In the genomic region with DNA sequence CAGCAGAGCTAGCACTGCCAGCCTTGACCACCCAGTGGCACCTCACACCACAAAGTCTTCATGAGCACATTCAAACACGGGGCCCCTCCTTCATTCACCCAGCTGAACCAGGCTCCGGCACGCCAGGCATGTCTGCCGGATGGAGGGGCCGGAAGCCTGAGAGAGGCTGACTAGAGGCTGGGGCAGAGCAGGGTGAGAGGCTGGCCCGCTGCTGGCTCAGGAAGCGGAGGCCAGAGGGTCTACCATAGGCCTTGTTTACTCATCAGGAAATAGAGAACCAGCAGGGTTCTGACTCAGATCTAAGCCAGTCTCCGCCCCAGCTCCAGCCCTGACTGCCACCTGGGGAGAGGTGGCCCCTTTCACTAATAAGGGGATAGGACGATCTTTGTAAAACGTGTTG, we compare ENCODE assay signal across 8 mouse cellular contexts. TPM values are rescaled to one million over a fixed set of nuclear protein-coding genes. Genes with fewer than 3 reads are reported as not detected.
DNase-seq lines count a peak whose midpoint lies in the region; ATAC-seq and TF ChIP-seq lines count a peak whose summit lies in the region.

No protein-coding gene starts in this region.

- peaks cover 61% of the 10 kb centered on the region for H3K4me1 ChIP-seq in heart, embryonic 12.5 days (replicated peaks)
- peaks cover 7% of the 10 kb centered on the region for H3K4me1 ChIP-seq in lung, postnatal 0 days (ENCODE audit: insufficient read depth, low read depth, low read length)

- TF ChIP-seq CTCF in lung, postnatal 0 days (IDR thresholded peaks at IDR 0.05) = peak; percentile 28; the same call in 1 of the 2 replicates

- no peak overlapping the region for H3K9ac ChIP-seq in heart, embryonic 12.5 days
- no peak overlapping the region for H3K9ac ChIP-seq in lung, postnatal 0 days (replicated peaks; ENCODE audit: low read depth)

- peak overlapping the region; percentile 87 for H3K27ac ChIP-seq in heart, embryonic 12.5 days (ENCODE audit: poor library complexity, severe bottlenecking)
- peak overlapping the region; percentile 80 for H3K27ac ChIP-seq in lung, postnatal 0 days (ENCODE audit: low read length)

- peak; percentile 97 for DNase-seq in 416B (ENCODE audit: low read depth)
- peak; percentile 60 to 75 for DNase-seq in adrenal gland, postnatal 36 days
- peak; percentile 68 for DNase-seq in kidney, adult 9 months
- peak; percentile 74 for DNase-seq in lung, postnatal 0 days (ENCODE audit: low spot score)
- peak; percentile 32 to 52 for DNase-seq in spleen, postnatal 14 days (ENCODE audit: low spot score in 2 of 2)
- no peak for DNase-seq in left cerebral cortex, postnatal 25 days (ENCODE audit: low spot score in 2 of 2)
- DNase-seq in layer of hippocampus, postnatal 36 days = no peak

- peaks cover 32% of the 10 kb centered on the region for H3K27me3 ChIP-seq in heart, embryonic 12.5 days (replicated peaks)
- H3K27me3 ChIP-seq in lung, postnatal 0 days (replicated peaks; ENCODE audit: insufficient read depth, low read length) = no peaks in the 10 kb centered on the region

- TF ChIP-seq EP300 in lung, postnatal 0 days (IDR thresholded peaks at IDR 0.05) = peak; percentile 65; the same call in 1 of the 2 replicates

- whole genome bisulfite sequencing in heart, embryonic 12.5 days = 17% methylated on average over 10 of the region's 10 CpGs
- 12% methylated on average over 10 of the region's 10 CpGs for WGBS in lung, postnatal 0 days

- no peaks in the 10 kb centered on the region for H3K36me3 ChIP-seq in heart, embryonic 12.5 days
- H3K36me3 ChIP-seq in lung, postnatal 0 days (ENCODE audit: insufficient read depth, low read length) = no peaks in the 10 kb centered on the region

- no peaks in the 10 kb centered on the region for H3K9me3 ChIP-seq in heart, embryonic 12.5 days (replicated peaks)
- H3K9me3 ChIP-seq in lung, postnatal 0 days (ENCODE audit: low read length) = no peaks in the 10 kb centered on the region

- intact Hi-C loops in left cerebral cortex, postnatal 25 days (cut with DNase I) = no loop called here

- ATAC-seq in heart, embryonic 12.5 days (ENCODE audit: insufficient number of reproducible peaks, low FRiP score) = peak; percentile 67
- peak; percentile 70 for ATAC-seq in lung, postnatal 0 days

- H3K4me2 ChIP-seq in heart, embryonic 12.5 days = peak overlapping the region; percentile 60
- H3K4me2 ChIP-seq in lung, postnatal 0 days (replicated peaks; ENCODE audit: low read depth, low read length) = peak overlapping the region; percentile 54

- H3K4me3 ChIP-seq in heart, embryonic 12.5 days = peak overlapping the region; percentile 19; the same call in 1 of the 2 replicates
- peak overlapping the region; percentile 15; the same call in 1 of the 2 replicates for H3K4me3 ChIP-seq in lung, postnatal 0 days (ENCODE audit: low read depth, low read length)

RNA-seq across cellular contexts. Expression of a gene that starts 16.7 kb away (rescaled TPM):
- under 1 TPM; 0.66 to 0.72 TPM for total RNA-seq in adrenal gland, postnatal 36 days (2021)
- 0.30 and 0.46 TPM in 2 replicates for polyA plus RNA-seq in heart, embryonic 12.5 days (2016; fragmentation: Nextera tagmentation; extraction: Ambion mirVana)
- 8.9 and 9.3 TPM in 2 replicates for polyA plus RNA-seq in lung, postnatal 0 days (2015; fragmentation: Nextera tagmentation; extraction: Ambion mirVana)
- under 1 TPM; 0.23 to 0.69 TPM for total RNA-seq in left cerebral cortex, postnatal 25 days (2021)
- total RNA-seq in layer of hippocampus, postnatal 36 days (2021) = 1 to 10 TPM in 1 of 2 experiments, under 1 TPM in 1; 0.40 to 1.6 TPM

RNA-seq across cellular contexts. Expression of a gene that starts 29.9 kb away (rescaled TPM):
- total RNA-seq in adrenal gland, postnatal 36 days (2021) = 1 to 10 TPM; 3.8 to 6.8 TPM
- 0.26 and 0.30 TPM in 2 replicates for polyA plus RNA-seq in heart, embryonic 12.5 days (2016; fragmentation: Nextera tagmentation; extraction: Ambion mirVana)
- 4.1 and 4.2 TPM in 2 replicates for polyA plus RNA-seq in lung, postnatal 0 days (2015; fragmentation: Nextera tagmentation; extraction: Ambion mirVana)
- 1 to 10 TPM in 1 of 2 experiments, under 1 TPM in 1; 0.21 to 1.7 TPM for total RNA-seq in left cerebral cortex, postnatal 25 days (2021)
- under 1 TPM in 1 of 2 experiments, not detected in 1; 0.12 TPM for total RNA-seq in layer of hippocampus, postnatal 36 days (2021)

RNA-seq across cellular contexts. Expression of a gene that starts 31.7 kb away (rescaled TPM):
- total RNA-seq in adrenal gland, postnatal 36 days (2021) = under 1 TPM; 0.56 to 0.86 TPM
- polyA plus RNA-seq in heart, embryonic 12.5 days (2016; fragmentation: Nextera tagmentation; extraction: Ambion mirVana) = 0.21 TPM in 1 of 2 replicates, not detected in the other
- 0.02 and 0.12 TPM in 2 replicates for polyA plus RNA-seq in lung, postnatal 0 days (2015; fragmentation: Nextera tagmentation; extraction: Ambion mirVana)
- total RNA-seq in left cerebral cortex, postnatal 25 days (2021) = under 1 TPM; 0.60 to 0.73 TPM
- total RNA-seq in layer of hippocampus, postnatal 36 days (2021) = under 1 TPM; 0.15 TPM

RNA-seq across cellular contexts. Expression of a gene that starts 59.0 kb away (rescaled TPM):
- total RNA-seq in adrenal gland, postnatal 36 days (2021) = 10 to 100 TPM; 20.3 to 30.7 TPM
- polyA plus RNA-seq in heart, embryonic 12.5 days (2016; fragmentation: Nextera tagmentation; extraction: Ambion mirVana) = 15.7 and 16.1 TPM in 2 replicates
- 20.8 and 21.4 TPM in 2 replicates for polyA plus RNA-seq in lung, postnatal 0 days (2015; fragmentation: Nextera tagmentation; extraction: Ambion mirVana)
- 1 to 10 TPM; 7.4 to 10.0 TPM for total RNA-seq in left cerebral cortex, postnatal 25 days (2021)
- total RNA-seq in layer of hippocampus, postnatal 36 days (2021) = 10 to 100 TPM in 1 of 2 experiments, 1 to 10 TPM in 1; 8.0 to 10.4 TPM

Comparison
In these comparisons a context has a peak if more than half of its experiments do, and no peak if none do; other contexts are left out.
1. DNase-seq: peak in 416B (single experiment), adrenal gland, postnatal 36 days (2 of 2), kidney, adult 9 months (single experiment), lung, postnatal 0 days (single experiment) and spleen, postnatal 14 days (2 of 2); none in left cerebral cortex, postnatal 25 days (0 of 2) and layer of hippocampus, postnatal 36 days (0 of 2).